Mouse (Mus musculus): ENCODE data around the gene Gm9857.
A peak's percentile ranks its signal among the peaks of the same experiment; 100 is the strongest.

The Gm9857 gene

DNA sequence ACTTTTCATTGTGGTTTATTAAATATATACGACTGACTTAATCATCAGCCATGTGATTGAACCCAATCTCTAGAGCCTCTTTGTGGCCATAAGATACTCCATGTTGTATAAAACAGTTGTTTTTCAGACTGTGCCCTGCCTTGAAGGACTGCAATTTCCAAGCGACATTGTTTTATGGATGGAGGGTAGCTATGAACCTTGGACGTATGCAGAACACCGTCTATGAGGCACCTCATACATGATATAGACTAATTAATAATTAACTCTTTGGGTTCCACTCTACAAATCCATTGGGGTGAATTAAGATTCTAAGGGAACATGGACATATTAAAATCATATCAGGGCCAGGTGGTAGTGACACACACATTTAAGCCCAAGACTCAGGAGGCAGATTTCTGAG, 14.6 kb downstream of the Gm9857 start:
- no peak for DNase-seq (ENCODE audit: low spot score)

DNA sequence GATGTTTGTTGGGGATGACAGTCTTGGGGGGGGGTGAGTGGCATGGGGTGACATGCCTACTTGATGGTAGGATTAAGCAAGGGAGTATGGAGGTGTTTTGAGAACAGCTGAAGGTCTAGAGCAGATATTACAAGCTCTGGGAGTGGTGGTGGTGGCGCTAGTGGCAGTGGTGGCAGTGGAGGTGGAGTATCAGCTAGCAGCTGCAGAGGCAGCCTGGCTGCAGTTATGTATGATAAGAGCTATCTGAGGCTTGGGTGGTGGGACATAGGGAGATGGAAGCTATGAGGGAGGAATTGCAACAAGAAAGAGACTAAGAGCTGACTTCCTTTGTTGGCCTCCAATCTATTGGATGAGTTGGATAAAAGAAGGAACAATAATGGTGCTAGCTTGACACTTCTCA, 18.4 kb downstream of the Gm9857 start:
- DNase-seq (ENCODE audit: low spot score), result no peak

DNA sequence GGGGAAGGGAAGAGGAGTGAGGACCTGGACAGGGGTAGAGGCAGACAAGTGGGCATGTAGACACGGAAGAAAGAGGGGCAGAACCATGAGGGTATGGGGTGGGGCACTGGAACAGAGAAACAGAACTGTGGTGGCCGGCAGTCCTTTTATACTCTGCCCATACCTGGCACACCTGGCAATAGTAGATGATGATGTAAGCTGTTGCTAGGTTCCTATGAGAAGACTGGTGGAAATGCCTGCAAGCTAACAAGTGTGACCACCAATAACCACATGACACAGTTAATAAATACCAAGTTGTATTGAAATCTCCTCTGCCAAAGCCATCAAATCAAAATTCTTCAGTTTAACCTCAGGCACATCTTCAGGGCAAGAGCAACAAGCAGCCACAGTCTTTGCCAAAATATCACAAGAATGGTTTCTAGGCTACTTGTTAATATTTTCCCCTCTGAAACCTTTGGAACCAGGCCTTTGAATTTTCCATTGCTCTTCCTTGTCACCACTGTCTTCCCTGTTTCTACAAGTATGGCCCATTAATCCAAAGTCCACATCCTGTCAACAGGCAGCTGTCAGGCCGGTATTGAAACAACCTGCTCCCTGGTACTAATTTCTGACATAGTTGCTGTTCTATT, 19.7 kb downstream of the Gm9857 start:
- DNase-seq (ENCODE audit: low spot score), result no peak

DNA sequence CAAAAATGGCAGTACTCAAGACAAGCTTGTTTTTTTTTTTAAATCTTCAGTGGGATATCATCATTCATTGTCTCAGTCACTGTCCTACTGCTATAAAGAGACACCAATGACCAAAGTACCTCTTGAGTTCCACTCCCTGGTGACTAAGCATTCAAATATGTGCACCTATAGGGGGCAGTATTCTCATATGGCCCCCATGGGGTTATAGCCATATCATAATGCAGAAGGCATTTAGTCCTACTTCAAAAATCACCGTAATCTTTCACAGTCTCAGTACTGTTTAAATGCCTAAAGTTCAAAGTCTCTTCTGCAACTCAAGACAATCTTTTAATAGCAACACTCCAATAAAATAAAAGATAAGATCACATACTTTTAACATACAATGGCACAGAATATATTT, 21.4 kb downstream of the Gm9857 start:
- no peak for DNase-seq (ENCODE audit: low spot score)

DNA sequence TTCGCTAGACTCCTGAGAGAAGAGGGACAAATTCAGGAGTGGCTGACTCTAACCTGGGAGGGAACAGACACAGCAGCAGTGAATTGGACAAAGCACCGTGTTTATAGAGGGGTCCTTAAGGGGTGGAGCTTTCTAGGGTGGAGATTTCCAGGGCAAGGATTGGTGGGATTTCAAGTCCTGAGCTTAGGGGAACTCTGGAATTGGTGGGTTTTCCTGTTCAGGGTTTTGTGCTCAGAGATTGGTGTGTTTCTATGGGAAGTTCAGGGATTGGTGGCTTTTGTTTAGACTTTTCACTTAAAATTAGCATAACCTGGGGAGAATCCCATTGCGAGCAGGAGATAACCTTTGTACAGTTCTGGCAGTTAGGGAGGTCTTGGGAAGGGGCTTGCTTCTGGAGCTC, 22.3 kb downstream of the Gm9857 start:
- no peak for DNase-seq (ENCODE audit: low spot score)

DNA sequence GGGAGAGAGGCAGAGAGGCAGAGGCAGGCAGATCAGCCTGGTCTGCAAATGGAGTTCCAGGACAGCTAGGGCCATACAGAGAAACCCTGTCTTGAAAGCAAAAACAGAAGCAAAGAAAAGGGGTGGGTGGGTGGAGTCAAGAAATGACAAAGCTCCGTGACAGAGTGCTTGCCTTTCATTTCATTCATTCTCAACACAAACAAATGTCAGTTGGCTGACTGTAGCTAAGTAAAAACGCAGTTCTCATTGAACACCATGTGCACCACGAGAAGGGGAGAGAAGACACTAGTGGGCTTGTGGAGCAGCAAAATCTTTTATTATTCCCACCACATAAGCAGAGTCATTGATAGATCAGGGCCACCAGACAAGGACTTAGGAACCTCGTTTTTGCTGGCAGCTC, 23.4 kb downstream of the Gm9857 start:
- no peak for DNase-seq (ENCODE audit: low spot score)

DNA sequence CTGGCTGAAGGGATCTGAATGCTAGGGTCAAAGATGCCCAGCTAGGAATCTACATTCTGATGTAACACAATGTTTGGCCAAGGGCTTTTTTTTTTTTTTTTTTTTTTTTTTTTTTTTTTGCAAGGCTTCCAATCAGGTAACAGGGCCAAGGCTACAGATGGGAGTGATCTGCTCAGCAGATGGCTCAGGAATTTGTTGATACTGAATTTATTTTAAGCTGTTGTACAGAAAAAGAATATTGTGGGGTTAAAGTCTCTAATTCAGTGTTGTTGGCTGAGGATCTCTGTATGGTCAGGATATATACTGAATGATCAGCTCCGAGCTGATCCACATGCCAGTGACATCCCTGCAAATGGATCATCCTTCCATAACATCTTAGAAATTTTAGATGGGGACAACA, 24.2 kb downstream of the Gm9857 start:
- no peak for DNase-seq (ENCODE audit: low spot score)

DNA sequence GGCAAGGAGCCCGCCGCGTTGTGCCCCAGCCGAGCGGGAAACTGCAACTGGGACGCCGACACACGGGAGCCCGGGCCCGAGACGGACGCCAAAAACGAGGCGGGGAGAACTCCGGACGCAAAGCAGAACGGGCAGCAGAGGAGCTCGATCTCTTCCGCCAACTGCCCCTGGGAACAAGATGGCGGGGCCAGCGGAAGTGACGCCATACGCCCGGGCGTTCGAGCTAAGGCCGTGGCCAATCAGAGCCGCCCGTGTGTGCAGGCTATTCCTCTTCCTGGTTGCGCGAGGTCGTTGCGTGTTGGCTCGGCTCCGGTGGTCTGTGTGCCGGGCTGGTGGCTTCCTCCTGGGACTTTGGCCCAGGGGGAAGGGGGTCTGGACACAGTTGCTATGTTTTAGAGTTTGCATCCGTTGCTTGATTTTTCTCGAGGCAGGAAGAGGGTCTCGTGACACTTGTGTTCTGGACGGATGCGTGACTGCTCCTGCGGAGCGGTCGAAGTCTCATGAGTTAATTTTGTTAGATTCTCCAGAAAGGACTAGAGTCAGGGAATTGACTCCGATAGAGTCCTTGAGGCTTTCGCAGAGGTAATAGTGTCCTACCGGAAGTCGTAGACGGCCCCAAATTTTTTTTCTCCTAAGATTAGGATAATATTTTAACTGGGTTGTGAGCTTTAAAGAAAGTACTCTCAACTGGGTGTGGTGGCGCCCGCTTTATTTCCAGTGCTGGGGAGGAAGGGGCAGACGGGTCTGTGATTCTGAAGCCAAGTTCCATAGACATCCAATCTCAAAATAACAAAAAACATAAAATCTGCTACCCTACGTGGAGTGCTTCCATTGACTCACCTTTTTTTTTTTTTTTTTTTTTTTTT, 28.5 kb downstream of the Gm9857 start, which contains the start of gene Prpf38b:
Gene Prpf38b (minus strand): TSS at position 180 of the 866 bp plus-strand sequence.
- peak; percentile 97 for DNase-seq (ENCODE audit: low spot score)

DNA sequence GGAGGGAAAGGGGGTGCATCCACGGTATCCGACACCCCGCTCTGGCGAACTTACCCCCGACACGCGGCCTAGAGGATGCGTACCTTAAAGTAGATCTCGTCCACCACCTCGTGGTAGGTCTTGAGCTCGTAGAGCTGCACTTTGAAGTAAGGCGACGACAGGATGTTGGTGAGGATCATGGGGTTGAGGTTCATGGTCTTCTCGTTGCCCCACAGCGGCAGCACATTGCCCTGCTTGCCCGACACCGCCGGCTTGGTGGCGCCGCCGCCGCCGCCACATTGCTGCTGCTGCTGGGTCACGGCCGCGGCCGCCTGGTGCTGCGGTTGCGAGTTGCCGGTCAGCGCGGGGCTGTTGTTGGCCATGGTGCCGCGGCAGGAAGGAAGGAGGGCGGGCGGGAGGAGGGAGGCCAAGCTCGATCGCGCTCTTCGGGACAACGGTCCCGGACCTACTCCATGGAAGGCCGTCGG, 29.1 kb downstream of the Gm9857 start:
- DNase-seq (ENCODE audit: low spot score), result peak; percentile 71

DNA sequence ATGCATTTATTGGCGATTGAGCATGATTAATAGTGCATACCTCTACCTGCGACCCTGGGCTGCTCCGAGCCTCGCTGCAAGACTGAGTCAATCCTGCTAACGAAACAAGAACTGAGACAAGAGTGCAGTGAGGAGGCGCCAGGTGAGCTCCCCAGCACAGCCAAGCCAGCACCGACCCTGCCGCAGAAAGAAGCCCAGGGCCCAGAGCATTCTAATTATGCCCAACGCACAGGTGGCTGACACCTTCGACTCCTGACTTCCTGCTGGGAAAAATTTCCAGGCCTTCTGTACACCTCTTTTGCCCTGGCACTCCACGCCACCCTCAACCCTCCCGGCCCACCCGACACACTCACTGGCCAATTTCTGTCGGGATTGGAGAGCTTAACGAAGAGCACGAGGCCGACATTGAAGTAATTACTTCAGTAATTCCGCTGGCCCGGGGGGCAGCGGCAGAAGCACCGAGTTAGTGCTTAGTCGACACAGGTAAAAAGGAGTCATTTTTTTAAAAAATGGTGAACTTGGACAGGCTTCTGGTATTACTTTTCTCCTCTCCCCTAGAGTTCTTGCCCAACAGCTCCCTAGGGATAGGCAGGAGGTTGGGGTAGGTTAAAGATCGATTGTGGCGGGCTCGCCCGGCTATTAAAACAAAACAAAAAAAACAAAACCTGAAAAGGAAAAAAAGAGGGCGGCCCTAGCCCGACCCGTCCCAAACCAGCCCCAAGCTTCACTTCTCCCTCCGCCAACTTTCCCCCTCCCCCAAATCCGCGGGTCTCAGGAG, 29.8 kb downstream of the Gm9857 start:
- no peak for DNase-seq (ENCODE audit: low spot score)

DNA sequence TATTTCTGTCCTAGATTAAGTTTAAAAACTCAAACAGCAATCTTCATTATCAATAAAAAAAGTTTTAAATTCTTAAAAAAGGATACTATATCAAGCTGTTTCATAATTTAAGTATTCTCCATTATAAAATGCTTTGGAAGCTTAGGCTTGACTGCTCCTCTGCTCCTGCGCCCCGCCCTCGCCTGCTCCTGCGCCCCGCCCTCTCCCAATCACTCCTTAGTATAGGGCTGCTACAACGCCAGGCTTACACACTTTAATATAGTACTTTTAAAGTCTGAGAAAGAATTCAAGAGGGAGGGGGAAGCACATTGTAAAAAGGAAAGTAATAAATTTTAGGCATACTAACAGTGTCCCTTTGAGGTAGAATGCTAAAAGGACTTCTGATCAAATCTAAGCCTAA, 37.3 kb downstream of the Gm9857 start:
- no peak for DNase-seq (ENCODE audit: low spot score)

DNA sequence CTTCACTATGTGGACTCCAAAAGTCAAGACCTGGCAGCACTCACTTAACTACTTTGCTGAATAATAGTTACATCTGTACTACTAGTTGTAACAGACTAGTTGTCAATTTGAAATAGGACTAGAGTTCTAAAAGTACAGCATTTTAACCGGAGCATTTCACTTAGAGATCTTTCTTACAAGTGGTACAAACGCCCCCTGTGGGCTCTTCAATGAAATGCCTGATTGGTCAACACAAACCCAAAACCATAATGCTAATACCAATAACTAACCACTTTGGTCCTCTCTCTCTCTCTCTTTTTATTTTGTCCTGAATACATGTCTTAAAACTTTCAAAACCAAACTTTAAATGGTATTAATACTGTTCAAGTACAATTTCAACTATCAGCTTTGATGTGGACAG, 38.2 kb downstream of the Gm9857 start:
- no peak for DNase-seq (ENCODE audit: low spot score)

DNA sequence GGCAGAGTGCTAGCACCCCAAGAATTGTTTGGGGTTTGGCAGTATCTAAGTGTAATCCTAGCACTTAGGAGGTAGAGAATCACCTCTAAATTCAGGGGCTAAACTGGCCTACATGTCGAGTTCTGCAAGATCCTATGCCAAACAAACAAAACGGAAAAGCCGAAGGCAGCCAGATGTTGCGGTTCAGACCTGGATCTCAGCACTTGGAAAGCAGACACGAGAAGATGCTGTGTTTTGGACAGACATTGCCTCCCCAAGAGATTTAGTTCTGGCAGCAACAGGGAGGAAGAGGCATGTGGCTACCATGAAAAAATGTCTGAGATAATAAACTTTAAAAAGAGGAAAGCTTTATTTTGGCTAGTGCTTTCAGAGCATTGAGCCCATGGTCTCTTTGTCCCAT, 39.6 kb downstream of the Gm9857 start:
- DNase-seq (ENCODE audit: low spot score), result no peak

DNA sequence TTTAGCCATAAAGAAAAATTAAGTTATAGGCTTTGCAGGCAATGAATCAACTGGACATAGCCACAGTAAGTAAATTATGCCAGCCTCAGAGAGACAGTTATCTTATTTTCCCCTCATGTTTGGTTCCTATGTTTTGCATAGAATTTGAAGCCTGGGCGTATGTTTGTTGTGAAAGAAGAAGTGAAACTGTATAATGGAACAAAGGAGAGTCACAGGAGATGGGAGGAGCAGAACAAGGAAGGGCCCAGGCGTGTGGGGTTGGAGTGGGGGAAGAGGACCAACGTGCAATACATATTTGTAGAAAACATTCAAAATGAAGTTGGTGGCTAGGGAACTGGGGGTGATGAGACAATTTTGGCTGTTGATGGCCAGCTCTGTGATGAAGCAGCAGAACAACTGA, 40.1 kb downstream of the Gm9857 start:
- DNase-seq (ENCODE audit: low spot score), result no peak

DNA sequence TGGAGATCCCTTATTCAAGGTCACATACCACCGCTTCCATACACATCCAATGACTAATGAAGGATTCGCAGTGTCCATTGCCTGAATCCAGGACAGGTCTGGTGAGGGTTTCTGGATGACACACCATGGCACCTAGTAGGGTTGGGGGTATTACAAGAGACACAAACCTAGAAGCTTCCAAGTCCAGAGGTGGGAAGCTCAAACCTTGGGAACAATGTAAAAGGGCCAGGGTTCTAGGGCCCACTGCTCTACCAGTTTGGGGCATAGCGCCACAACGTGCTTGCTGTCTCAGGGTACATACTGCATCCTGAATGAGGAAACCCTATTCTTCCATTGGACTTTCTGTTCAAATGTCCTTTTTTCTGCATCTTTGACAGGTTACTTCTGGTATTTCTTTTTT, 41.6 kb downstream of the Gm9857 start:
- no peak for DNase-seq (ENCODE audit: low spot score)

DNA sequence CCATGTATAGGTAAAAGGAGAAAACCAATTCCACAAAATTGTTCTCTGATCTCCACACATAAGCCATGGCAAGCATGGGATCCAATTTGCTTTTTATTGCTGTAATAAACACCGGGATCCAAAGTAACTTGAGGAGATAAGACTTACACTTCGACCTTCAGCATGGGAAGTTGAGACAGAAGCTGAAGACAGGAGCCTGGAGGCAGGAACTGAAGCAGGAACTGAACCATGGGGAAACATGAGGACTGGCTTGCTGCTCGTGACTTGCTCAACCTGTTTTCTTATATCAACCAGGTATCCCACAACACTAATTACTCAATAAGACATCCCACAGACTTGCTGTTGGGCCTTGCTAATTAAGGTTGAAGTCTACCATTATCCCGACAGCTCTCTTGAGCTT, 47.3 kb downstream of the Gm9857 start:
- DNase-seq (ENCODE audit: low spot score), result no peak

DNA sequence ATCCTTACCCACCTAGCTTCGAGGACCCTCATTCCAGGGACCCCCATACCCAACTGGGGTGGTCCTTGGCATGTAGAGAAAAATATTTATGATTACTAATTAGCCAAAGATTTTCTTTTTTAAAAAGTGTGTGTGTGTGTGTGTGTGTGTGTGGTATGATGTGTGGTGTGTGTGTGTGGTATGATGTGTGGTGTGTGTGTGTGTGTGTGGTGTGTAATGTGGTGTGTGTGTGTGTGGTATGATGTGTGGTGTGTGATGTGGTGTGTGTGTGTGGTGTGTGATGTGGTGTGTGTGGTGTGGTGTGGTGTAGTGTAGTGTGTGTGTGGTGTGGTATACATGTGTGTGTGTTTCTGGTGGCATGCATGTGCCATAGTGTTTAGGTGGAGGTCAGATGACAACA, 48.2 kb downstream of the Gm9857 start:
- DNase-seq (ENCODE audit: low spot score), result no peak

Data from testis, postnatal 14 days (tissue).